9 mouse cellular contexts compared by ENCODE assay signal in genomic region chr4:41677006-41677629, GRCm38 (mm10). TPM values are rescaled to one million over a fixed set of nuclear protein-coding genes. Genes with fewer than 3 reads are reported as not detected.
DNase-seq lines count a peak whose midpoint lies in the region; ATAC-seq lines count a peak whose summit lies in the region.
"Had no signal": no experiment of that assay in that cellular context is flagged by ENCODE, and none has a peak within 500 bp of the region (broad histone marks: within the 10 kb centered on the region; RNA-seq: fewer than 3 reads in every experiment).

No protein-coding gene starts in this region.

- DNase-seq in kidney, adult 11 months: peak; percentile 68
- DNase-seq in kidney, adult 9 months: no peak
- DNase-seq in adrenal gland, postnatal 14 days: peak; percentile 92
- DNase-seq in forebrain, embryonic 11.5 days (ENCODE audit: low spot score): peak; percentile 56
- peak; percentile 47 to 86 for DNase-seq in kidney, postnatal 25 days
- DNase-seq in frontal cortex, adult 2 months (ENCODE audit: extremely low spot score in 1 of 2, low spot score in 1 of 2): no peak
- DNase-seq in thymus, adult 18-20 months: no peak

- no peak overlapping the region for H3K4me2 ChIP-seq in forebrain, embryonic 11.5 days (ENCODE audit: low read depth, low read length, severe bottlenecking)

- no peak for ATAC-seq in forebrain, embryonic 11.5 days (replicated peaks; ENCODE audit: low FRiP score)
- ATAC-seq in megakaryocyte, adult 5-6 weeks (ENCODE audit: poor library complexity, severe bottlenecking): no peak

- H3K9me3 ChIP-seq in forebrain, embryonic 11.5 days (ENCODE audit: control insufficient read depth, low read length): no peaks in the 10 kb centered on the region

- H3K9ac ChIP-seq in forebrain, embryonic 11.5 days (ENCODE audit: low read length): peak overlapping the region; percentile 13; the same call in 1 of the 2 replicates
- H3K9ac ChIP-seq: liver, embryonic 14.5 days had no signal

- H3K4me1 ChIP-seq in forebrain, embryonic 11.5 days (replicated peaks; ENCODE audit: control insufficient read depth, insufficient read depth, low read length): peaks cover 62% of the 10 kb centered on the region

- no peaks in the 10 kb centered on the region for H3K27me3 ChIP-seq in forebrain, embryonic 11.5 days (ENCODE audit: control insufficient read depth, insufficient read depth, low read length)

- H3K27ac ChIP-seq in forebrain, embryonic 11.5 days (ENCODE audit: low read depth, low read length): no peak overlapping the region
- H3K27ac ChIP-seq: liver, embryonic 14.5 days had no signal

- 49% methylated on average over 13 of the region's 13 CpGs for WGBS in forebrain, embryonic 11.5 days

- H3K36me3 ChIP-seq in forebrain, embryonic 11.5 days (ENCODE audit: control insufficient read depth, insufficient read depth, low read length): no peaks in the 10 kb centered on the region

- H3K4me3 ChIP-seq in forebrain, embryonic 11.5 days (ENCODE audit: low read depth, low read length): no peak overlapping the region

RNA-seq across cellular contexts. Expression of gene Cntfr, which starts 19.8 kb away (rescaled TPM):
- total RNA-seq in adrenal gland, postnatal 14 days (2021): 61.2 and 63.2 TPM in 2 replicates
- polyA plus RNA-seq in forebrain, embryonic 11.5 days (2014; fragmentation: Nextera tagmentation; extraction: Ambion mirVana): 35.2 and 37.1 TPM in 2 replicates
- polyA plus RNA-seq in frontal cortex, adult 2 months (2012; rRNA removed): 79.4 and 92.6 TPM in 2 replicates
- not detected in 2 replicates for total RNA-seq in megakaryocyte, adult 5-6 weeks (2015)
- not detected in 2 replicates for total RNA-seq in megakaryocyte, adult 5-6 weeks (2017)

RNA-seq across cellular contexts. Expression of gene Il11ra1, which starts 22.7 kb away (rescaled TPM):
- total RNA-seq in adrenal gland, postnatal 14 days (2021): 56.9 and 60.2 TPM in 2 replicates
- polyA plus RNA-seq in forebrain, embryonic 11.5 days (2014; fragmentation: Nextera tagmentation; extraction: Ambion mirVana): 65.0 and 66.9 TPM in 2 replicates
- 37.0 and 38.1 TPM in 2 replicates for polyA plus RNA-seq in frontal cortex, adult 2 months (2012; rRNA removed)
- 12.9 and 13.4 TPM in 2 replicates for total RNA-seq in megakaryocyte, adult 5-6 weeks (2015)
- total RNA-seq in megakaryocyte, adult 5-6 weeks (2017): 50.2 and 52.1 TPM in 2 replicates

RNA-seq across cellular contexts. Expression of gene Rpp25l, which starts 36.2 kb away (rescaled TPM):
- total RNA-seq in adrenal gland, postnatal 14 days (2021): 30.1 and 34.1 TPM in 2 replicates
- 92.0 and 92.5 TPM in 2 replicates for polyA plus RNA-seq in forebrain, embryonic 11.5 days (2014; fragmentation: Nextera tagmentation; extraction: Ambion mirVana)
- 30.7 and 32.5 TPM in 2 replicates for polyA plus RNA-seq in frontal cortex, adult 2 months (2012; rRNA removed)
- total RNA-seq in megakaryocyte, adult 5-6 weeks (2015): 15.8 and 18.2 TPM in 2 replicates
- 15.5 and 26.2 TPM in 2 replicates for total RNA-seq in megakaryocyte, adult 5-6 weeks (2017)

RNA-seq across cellular contexts. Expression of gene Enho, which starts 37.0 kb away (rescaled TPM):
- 3.5 and 6.9 TPM in 2 replicates for total RNA-seq in adrenal gland, postnatal 14 days (2021)
- polyA plus RNA-seq in forebrain, embryonic 11.5 days (2014; fragmentation: Nextera tagmentation; extraction: Ambion mirVana): 28.1 and 34.5 TPM in 2 replicates
- polyA plus RNA-seq in frontal cortex, adult 2 months (2012; rRNA removed): 111 and 117 TPM in 2 replicates
- total RNA-seq in megakaryocyte, adult 5-6 weeks (2015): not detected in 2 replicates
- total RNA-seq in megakaryocyte, adult 5-6 weeks (2017): not detected in 2 replicates

RNA-seq across cellular contexts. Expression of gene Dctn3, which starts 45.9 kb away (rescaled TPM):
- total RNA-seq in adrenal gland, postnatal 14 days (2021): 106 and 110 TPM in 2 replicates
- 135 and 142 TPM in 2 replicates for polyA plus RNA-seq in forebrain, embryonic 11.5 days (2014; fragmentation: Nextera tagmentation; extraction: Ambion mirVana)
- polyA plus RNA-seq in frontal cortex, adult 2 months (2012; rRNA removed): 189 and 190 TPM in 2 replicates
- 80.5 and 92.2 TPM in 2 replicates for total RNA-seq in megakaryocyte, adult 5-6 weeks (2015)
- total RNA-seq in megakaryocyte, adult 5-6 weeks (2017): 73.5 and 100 TPM in 2 replicates

Comparison
In these comparisons a context has a peak if more than half of its experiments do, and no peak if none do; other contexts are left out.
1. DNase-seq: peak in kidney, adult 11 months (single experiment), adrenal gland, postnatal 14 days (single experiment), forebrain, embryonic 11.5 days (single experiment) and kidney, postnatal 25 days (2 of 2); none in kidney, adult 9 months (single experiment), frontal cortex, adult 2 months (0 of 2) and thymus, adult 18-20 months (0 of 2).
2. RNA of gene Cntfr, which starts 19.8 kb away (total RNA-seq): 61.2 to 63.2 TPM in adrenal gland, postnatal 14 days; not detected in megakaryocyte, adult 5-6 weeks; every median in the first group is over 10 times any median in the second.